Mouse (Mus musculus) retina, postnatal 7 days (tissue): ENCODE results near the gene Syne1.

Experiments
- DNase-seq: peaks from one replicate; pipeline ENCODE4 v3.0.0-alpha.2; 2012; ENCODE audit warnings: low read depth, low spot score

Gene Syne1

DNA sequence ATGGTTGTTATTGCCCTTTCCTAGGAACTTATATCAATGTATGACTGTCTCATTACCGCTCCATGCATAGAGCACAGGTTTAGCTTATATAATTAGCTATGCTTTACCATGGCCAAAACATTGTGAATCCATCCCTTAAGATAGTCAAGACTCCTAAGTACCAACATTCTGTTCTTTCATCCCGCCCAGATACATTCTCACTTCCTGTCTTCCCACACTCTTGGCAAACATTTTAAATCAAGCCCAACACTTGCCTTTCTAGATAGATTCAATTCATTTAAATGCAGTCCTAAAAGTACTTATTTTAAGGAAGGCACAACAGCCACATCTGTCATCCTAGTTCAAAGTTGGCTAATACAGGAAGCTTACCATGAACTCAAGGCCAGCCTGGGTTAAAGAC lies 113.5 kb downstream of the Syne1 start:
- DNase-seq = no peak

- peak; percentile 5 for DNase-seq
Measured at GRCm38 (mm10) chr10:5423984-5424383, 127.3 kb downstream of the Syne1 start.

DNA sequence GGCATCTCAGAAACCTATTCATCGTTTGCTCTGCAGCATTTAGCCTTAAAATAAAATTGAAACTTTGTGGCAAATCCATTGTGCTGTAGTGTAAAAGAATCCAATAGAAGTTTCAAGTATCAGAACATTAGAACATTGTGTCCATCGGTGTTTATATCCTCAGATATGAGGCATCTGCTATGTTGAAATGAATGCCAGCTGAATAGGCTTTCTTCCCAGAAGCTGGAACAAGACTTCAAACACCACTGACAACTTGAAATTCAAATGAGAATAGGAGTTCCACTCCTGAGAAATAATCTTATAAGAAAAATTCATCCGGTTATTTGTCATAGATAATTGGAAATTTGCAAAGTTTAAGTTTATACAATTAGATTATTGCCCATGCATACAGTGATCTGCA lies 135.6 kb downstream of the Syne1 start:
- DNase-seq = no peak

- no peak for DNase-seq
Measured at GRCm38 (mm10) chr10:5384131-5384776, 167.0 kb downstream of the Syne1 start.

GRCm38 (mm10) chr10:5381536-5381935 lies 169.7 kb downstream of the Syne1 start:
- no peak for DNase-seq

DNA sequence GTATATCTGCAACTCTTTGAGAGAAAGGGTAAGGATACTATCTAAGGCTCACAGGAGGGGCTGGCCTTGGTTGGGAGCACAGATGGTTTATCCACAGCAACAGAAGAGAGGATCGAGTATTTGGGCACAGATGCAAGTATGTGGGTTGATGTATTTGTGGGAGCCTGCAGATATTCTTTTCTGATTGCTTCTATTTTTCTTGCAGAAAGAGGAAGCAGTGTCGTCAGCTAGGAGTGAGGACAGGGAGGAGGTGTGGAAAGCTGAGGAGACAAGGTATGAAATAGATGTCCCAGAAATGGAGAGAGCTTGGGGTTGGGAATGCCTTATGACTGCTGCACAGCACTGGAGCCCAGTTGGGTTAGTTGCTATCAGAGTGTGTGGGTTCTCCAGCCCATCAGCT lies 172.3 kb downstream of the Syne1 start:
- no peak for DNase-seq

DNA sequence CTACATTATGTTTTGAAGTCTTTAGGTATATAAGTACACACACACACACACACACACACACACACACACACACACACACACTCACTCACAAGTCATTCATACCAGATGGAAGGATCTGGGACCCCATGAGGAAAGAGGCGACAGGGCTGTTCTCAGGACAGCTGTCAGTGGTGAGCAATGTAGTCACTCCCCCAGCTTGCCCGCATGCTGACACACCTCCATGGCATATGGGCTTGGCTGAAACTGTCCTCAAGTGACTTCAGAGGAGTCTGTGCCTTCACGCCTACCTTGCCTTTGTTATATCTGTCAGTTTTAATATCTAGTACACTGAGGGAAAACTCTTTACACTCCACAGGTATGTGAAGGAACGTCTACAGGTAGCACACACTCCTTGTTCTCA lies 181.7 kb downstream of the Syne1 start:
- no peak for DNase-seq

- no peak for DNase-seq
Measured at GRCm38 (mm10) chr10:5368266-5368665, 183.0 kb downstream of the Syne1 start.

GRCm38 (mm10) chr10:5367465-5368011 lies 183.7 kb downstream of the Syne1 start:
- no peak for DNase-seq

GRCm38 (mm10) chr10:5360560-5360959 lies 190.7 kb downstream of the Syne1 start:
- DNase-seq = no peak

- DNase-seq = no peak
Measured at GRCm38 (mm10) chr10:5356614-5357013, 194.7 kb downstream of the Syne1 start.

- DNase-seq = no peak
Measured at GRCm38 (mm10) chr10:5353390-5353789, 197.9 kb downstream of the Syne1 start.

- DNase-seq = no peak
Measured at GRCm38 (mm10) chr10:5346911-5347310, 204.4 kb downstream of the Syne1 start.

GRCm38 (mm10) chr10:5343211-5343610 lies 208.1 kb downstream of the Syne1 start:
- DNase-seq = no peak

GRCm38 (mm10) chr10:5336394-5336793 lies 214.9 kb downstream of the Syne1 start:
- DNase-seq = no peak

DNA sequence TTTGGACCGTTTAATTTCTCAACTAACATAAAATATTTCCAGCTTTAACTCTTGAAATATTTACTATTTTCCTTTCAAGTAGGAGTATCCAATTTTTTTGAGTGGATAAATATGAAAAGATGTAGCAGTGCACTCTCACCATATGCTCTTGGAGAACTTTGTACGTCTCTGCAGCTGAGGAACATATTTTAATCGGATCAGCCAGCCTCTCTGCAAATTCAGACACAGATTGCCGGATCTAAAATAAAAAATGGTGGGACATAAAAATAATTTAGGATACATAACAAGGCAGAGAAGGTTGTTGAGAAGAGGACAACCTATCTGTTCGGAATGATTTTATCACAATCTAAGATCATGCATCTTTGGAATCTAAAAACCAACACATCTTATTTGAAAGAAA lies 218.5 kb downstream of the Syne1 start:
- no peak for DNase-seq

DNA sequence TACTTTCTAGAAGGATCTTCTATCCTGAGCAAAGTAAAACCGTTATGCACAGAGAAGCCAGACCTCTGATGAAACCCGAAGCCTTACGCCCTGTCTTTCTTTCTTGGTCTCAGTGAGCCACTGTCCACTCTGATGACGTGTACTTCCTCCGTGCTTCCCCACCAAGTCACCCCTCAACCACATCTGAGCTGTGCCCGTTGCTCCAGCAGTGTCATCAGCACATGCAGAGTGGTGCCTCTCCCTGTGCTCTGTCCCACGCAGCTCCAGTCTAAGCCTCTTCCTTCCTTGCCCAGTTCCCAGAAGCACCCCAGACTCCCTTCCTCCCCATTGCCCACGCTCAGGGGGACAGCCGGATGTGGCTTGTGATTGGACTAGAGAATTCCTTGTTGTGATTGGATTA lies 224.6 kb downstream of the Syne1 start:
- no peak for DNase-seq

- no peak for DNase-seq
Measured at GRCm38 (mm10) chr10:5323741-5324395, 227.4 kb downstream of the Syne1 start.

GRCm38 (mm10) chr10:5322562-5322961 lies 228.7 kb downstream of the Syne1 start:
- no peak for DNase-seq

DNA sequence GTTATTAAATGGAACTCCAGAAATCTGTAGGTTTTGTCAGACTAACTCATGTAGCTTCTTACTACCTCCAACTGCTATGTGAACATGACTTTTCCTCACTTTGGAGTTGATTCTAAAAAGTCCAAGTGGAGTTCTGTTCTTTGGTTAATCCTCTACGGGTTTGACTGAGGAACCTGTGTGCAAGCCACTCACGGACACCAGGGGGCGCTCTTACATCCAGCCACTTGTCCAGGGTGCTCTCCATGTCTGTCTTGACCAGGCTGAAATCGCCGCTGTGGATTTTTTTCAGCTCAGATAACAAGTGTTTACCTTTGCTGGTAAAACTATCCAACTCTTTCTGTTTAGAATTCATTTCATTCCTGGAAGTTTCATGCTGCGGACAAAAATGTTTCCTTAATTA lies 233.7 kb downstream of the Syne1 start:
- DNase-seq = peak; percentile 29

- no peak for DNase-seq
Measured at GRCm38 (mm10) chr10:5312437-5312836, 238.8 kb downstream of the Syne1 start.

DNA sequence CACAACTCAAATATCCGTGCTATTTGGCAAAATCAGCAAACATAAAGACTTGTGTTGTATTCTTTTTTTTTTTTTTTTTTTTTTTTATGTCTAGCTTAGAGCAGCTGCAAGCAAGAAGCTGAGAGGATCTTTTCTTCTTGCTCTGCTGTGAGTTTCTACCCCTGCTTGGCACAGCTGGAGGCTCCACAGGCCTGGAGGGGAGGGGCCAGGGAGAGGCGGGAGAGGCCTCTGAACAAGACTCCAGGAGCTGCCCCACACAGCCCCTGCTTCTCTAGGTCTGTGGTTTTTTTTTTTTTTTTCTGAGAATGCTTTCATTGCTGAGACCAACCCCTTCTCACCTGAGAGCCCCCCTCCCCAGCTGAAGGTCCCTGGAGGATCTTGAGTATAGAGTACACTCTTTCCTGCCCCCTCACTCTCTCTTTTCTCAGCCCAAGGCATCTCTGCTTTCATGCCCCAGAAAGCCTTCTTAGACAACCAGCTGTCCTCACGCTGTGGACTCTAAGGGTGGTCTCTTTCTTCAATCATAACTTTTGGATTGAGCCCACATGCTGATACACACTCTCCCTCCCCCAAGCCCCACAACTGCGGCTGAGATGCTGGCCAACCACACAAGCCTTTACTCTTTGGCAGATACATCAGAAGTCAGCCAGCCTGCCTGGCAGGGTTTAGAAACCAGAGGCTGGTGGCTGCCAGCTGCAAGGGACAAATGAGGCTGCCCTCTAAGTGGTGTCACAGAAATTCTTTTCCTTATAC lies 241.1 kb downstream of the Syne1 start:
- no peak for DNase-seq

GRCm38 (mm10) chr10:5309398-5309797 lies 241.9 kb downstream of the Syne1 start:
- DNase-seq = no peak
